Mouse (Mus musculus) erythroblast, embryonic 14.5 days (primary cell): ENCODE results near the gene Tenm3. TPM values are rescaled to one million over a fixed set of nuclear protein-coding genes. Genes with fewer than 3 reads are reported as not detected.

ENCODE experiments used
- H3K27me3 ChIP-seq: 2 replicates; pipeline ENCODE4 v1.6.1; 2012; ENCODE audit warnings: inconsistent platforms; ENCODE audit not compliant: control insufficient read depth
- H3K36me3 ChIP-seq: 2 replicates; pipeline ENCODE4 v1.6.1; 2012; ENCODE audit warnings: mild to moderate bottlenecking, inconsistent platforms; ENCODE audit not compliant: control insufficient read depth
- H3K4me1 ChIP-seq: 2 replicates; pipeline ENCODE4 v1.6.1; 2012; ENCODE audit warnings: inconsistent platforms; ENCODE audit not compliant: control insufficient read depth
- H3K4me3 ChIP-seq: replicated peaks from 2 replicates; pipeline ENCODE3; 2012; ENCODE audit warnings: moderate library complexity, mild to moderate bottlenecking, inconsistent platforms
- H3K9me3 ChIP-seq: 2 replicates; pipeline ENCODE4 v1.6.1; 2012; ENCODE audit warnings: low read length, inconsistent platforms, mixed read lengths; ENCODE audit not compliant: control insufficient read depth
- GATA1 ChIP-seq: IDR thresholded peaks from 2 replicates; pipeline ENCODE4 v1.6.1; 2012; ENCODE audit warnings: low read length, inconsistent platforms, mixed read lengths
- TAL1 ChIP-seq: IDR thresholded peaks from 3 replicates; pipeline ENCODE4 v1.6.1; 2012; ENCODE audit warnings: low read length, inconsistent platforms, mixed read lengths
- polyA plus RNA-seq: library from polyadenylated mRNA; stranded (reverse); fragments of >175 nt; gene quantifications from 2 replicates; pipeline ENCODE4 v1.2.3, GENCODE M21; 2012

Tenm3 gene
- polyA plus RNA-seq, 1 experiment = under 0.01 TPM

- no peak overlapping the region for H3K4me3 ChIP-seq
- H3K36me3 ChIP-seq = no peaks in the 10 kb centered on the region
- no peaks in the 10 kb centered on the region for H3K4me1 ChIP-seq
- no peaks in the 10 kb centered on the region for H3K27me3 ChIP-seq
- TF ChIP-seq GATA1 = no peak
- TF ChIP-seq TAL1 = no peak
- H3K9me3 ChIP-seq = peaks cover 11% of the 10 kb centered on the region
These were observed 128.1 kb downstream of the Tenm3 start for GRCm38 (mm10) chr8:48715616-48716015.

- Histone ChIP-seq H3K27me3 (no peaks in the 10 kb centered on the region), H3K9me3 (peaks cover 45% of the 10 kb centered on the region), H3K4me3 (no peak overlapping the region), H3K4me1 (no peaks in the 10 kb centered on the region), H3K36me3 (no peaks in the 10 kb centered on the region)
- no peak for TF ChIP-seq TAL1
- TF ChIP-seq GATA1 = no peak
These were observed 137.1 kb downstream of the Tenm3 start for GRCm38 (mm10) chr8:48706666-48707065.

DNA sequence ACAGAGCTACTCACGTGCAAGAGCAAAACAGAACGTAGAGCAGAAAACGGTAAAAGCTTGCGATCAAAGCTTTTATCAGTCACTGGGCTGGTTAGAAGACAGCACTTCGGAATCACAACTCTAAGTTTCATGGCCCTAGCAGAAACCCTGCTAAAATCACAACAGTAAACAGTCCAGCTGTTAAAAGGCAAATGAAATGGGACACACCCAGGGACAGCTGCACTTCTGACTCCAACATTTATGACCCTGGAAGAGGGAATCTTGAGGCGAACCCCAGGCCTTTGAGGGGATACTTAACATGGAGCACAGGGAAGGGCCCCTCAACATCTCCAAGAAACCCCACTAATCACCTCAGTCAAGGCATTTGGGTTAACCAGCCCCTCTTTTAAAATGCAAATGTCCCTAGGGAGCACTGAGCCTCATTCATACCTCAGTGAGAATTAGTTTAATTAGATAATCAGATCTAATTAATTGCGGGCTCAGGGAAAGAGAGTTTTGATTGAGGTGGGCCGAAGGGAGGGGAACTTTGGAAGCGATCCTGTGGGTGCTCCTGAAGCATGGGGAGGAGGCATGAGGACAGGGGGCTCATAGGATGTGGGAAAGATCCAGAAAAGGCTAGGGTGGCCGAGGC, 138.8 kb downstream of the Tenm3 start:
- no peak overlapping the region for H3K4me3 ChIP-seq
- no peaks in the 10 kb centered on the region for H3K27me3 ChIP-seq
- no peaks in the 10 kb centered on the region for H3K36me3 ChIP-seq
- H3K4me1 ChIP-seq = no peaks in the 10 kb centered on the region
- TF ChIP-seq GATA1 = no peak
- no peak for TF ChIP-seq TAL1
- H3K9me3 ChIP-seq = peaks cover 52% of the 10 kb centered on the region

DNA sequence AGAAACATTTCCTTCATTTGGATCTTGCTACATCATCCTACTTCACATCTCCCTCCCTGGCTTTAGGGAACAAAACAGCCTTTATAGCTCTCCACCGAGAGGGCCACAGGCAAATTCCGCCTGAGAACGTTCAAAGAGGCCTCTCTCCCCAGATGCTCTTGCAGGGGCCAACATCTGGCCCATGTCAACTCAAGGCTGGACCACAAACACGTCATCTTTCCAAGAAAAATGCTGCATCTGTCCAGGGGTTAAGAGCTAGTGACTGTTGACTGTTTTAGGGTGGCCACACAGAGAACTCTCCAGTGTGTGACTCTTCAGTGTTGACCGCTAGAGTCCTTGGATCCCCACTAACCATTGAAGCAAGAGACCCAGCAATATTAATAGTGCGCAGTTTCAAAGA, 139.3 kb downstream of the Tenm3 start:
- Histone ChIP-seq H3K9me3 (peaks cover 52% of the 10 kb centered on the region), H3K4me3 (no peak overlapping the region), H3K27me3 (no peaks in the 10 kb centered on the region), H3K36me3 (no peaks in the 10 kb centered on the region), H3K4me1 (no peaks in the 10 kb centered on the region)
- TF ChIP-seq TAL1 = no peak
- TF ChIP-seq GATA1 = no peak

GRCm38 (mm10) chr8:48690665-48691395, 152.9 kb downstream of the Tenm3 start:
- H3K4me3 ChIP-seq = no peak overlapping the region
- peaks cover 26% of the 10 kb centered on the region for H3K9me3 ChIP-seq
- no peaks in the 10 kb centered on the region for H3K36me3 ChIP-seq
- H3K27me3 ChIP-seq = no peaks in the 10 kb centered on the region
- no peaks in the 10 kb centered on the region for H3K4me1 ChIP-seq
- TF ChIP-seq GATA1 = no peak
- no peak for TF ChIP-seq TAL1

DNA sequence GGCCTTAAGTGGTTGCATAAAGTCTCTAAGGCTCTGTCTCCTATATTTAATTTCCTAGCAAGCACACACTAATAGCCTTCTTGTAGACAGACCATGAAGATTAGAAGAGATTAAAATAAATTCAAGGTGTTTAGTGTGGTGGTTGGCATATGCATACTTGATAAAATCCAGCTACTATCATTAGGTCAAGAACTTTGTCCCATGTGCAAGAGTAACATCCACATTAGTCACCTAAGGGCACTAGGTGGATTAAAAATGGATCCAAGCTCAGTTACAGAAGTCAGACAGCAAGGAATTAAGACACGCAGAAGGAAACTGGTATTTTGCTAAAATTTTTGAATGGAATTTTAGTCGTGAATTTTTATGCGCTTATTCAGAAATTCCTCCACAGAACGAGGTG, 155.0 kb downstream of the Tenm3 start:
- no peaks in the 10 kb centered on the region for H3K4me1 ChIP-seq
- TF ChIP-seq GATA1 (no peak), TAL1 (no peak)
- peaks cover 25% of the 10 kb centered on the region for H3K9me3 ChIP-seq
- H3K36me3 ChIP-seq = no peaks in the 10 kb centered on the region
- no peaks in the 10 kb centered on the region for H3K27me3 ChIP-seq
- no peak overlapping the region for H3K4me3 ChIP-seq

GRCm38 (mm10) chr8:48688188-48688587, 155.6 kb downstream of the Tenm3 start:
- H3K36me3 ChIP-seq = no peaks in the 10 kb centered on the region
- H3K4me1 ChIP-seq = no peaks in the 10 kb centered on the region
- peaks cover 22% of the 10 kb centered on the region for H3K9me3 ChIP-seq
- TF ChIP-seq GATA1 (no peak), TAL1 (no peak)
- no peak overlapping the region for H3K4me3 ChIP-seq
- H3K27me3 ChIP-seq = no peaks in the 10 kb centered on the region

DNA sequence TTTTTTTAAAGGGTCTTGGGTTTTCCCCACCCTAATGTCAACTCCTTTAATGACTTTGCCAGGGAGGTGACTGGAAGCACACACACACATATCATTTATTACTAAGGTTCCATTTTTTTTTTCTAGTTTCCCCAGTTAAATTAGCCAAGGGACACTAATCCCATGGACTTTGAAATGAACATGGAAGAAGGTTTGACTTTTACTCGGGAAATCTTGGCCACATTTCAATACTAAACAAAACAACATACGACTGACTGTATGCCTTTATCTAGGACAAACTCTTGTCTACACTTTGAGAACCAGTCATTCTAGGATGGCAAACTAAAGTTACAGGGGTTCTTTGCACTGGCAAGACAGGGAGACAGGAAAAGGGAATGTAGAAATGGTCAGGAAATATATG, 170.3 kb downstream of the Tenm3 start:
- H3K4me1 ChIP-seq = no peaks in the 10 kb centered on the region
- H3K36me3 ChIP-seq = no peaks in the 10 kb centered on the region
- H3K9me3 ChIP-seq = peaks cover 40% of the 10 kb centered on the region
- TF ChIP-seq GATA1 (no peak), TAL1 (no peak)
- H3K4me3 ChIP-seq = no peak overlapping the region
- no peaks in the 10 kb centered on the region for H3K27me3 ChIP-seq

- H3K9me3 ChIP-seq = peaks cover 37% of the 10 kb centered on the region
- no peaks in the 10 kb centered on the region for H3K4me1 ChIP-seq
- H3K4me3 ChIP-seq = no peak overlapping the region
- TF ChIP-seq TAL1 = no peak
- H3K27me3 ChIP-seq = no peaks in the 10 kb centered on the region
- H3K36me3 ChIP-seq = no peaks in the 10 kb centered on the region
These were observed 171.3 kb downstream of the Tenm3 start for GRCm38 (mm10) chr8:48672471-48672870.
